Mouse (Mus musculus) ES-E14 (cell line): ENCODE measurements around the gene Dock9. TPM values are rescaled to one million over a fixed set of nuclear protein-coding genes. Genes with fewer than 3 reads are reported as not detected.
A peak's percentile ranks its signal among the peaks of the same experiment; 100 is the strongest.

ENCODE experiments used
- DNase-seq: peaks from one replicate; pipeline ENCODE4 v3.0.0-alpha.2; 2013; ENCODE audit warnings: low read depth, low spot score
- H3K27ac ChIP-seq: 2 replicates; pipeline ENCODE4 v1.5.1; 2012; ENCODE audit warnings: low read depth, mild to moderate bottlenecking, low read length, moderate library complexity, mixed read lengths; ENCODE audit not compliant: poor library complexity, insufficient read depth, severe bottlenecking
- H3K36me3 ChIP-seq: 2 replicates; pipeline ENCODE4 v1.6.1; 2012; ENCODE audit warnings: mild to moderate bottlenecking, low read length, moderate library complexity, mixed read lengths; ENCODE audit not compliant: control insufficient read depth, poor library complexity, insufficient read depth, severe bottlenecking
- H3K4me1 ChIP-seq, 2 experiments: fragments of 150-350 bp in 1 of 2; sonication (generic) in 1 of 2; 2 replicates each; pipeline ENCODE4 v1.6.1; 2012; ENCODE audit warnings: low read length in 2 of 2, mild to moderate bottlenecking in 1 of 2, mixed read lengths in 1 of 2; ENCODE audit not compliant: control insufficient read depth in 2 of 2, insufficient read depth in 2 of 2, poor library complexity in 1 of 2
- H3K4me3 ChIP-seq, 2 experiments: fragments of 150-350 bp in 1 of 2; sonication (generic) in 1 of 2; 2 replicates each; pipeline ENCODE4 v1.5.1; 2012; ENCODE audit warnings: low read length in 2 of 2, low read depth in 1 of 2, mild to moderate bottlenecking in 1 of 2, mixed read lengths in 1 of 2; ENCODE audit not compliant: insufficient read depth in 1 of 2, poor library complexity in 1 of 2, severe bottlenecking in 1 of 2
- H3K9ac ChIP-seq: 2 replicates; pipeline ENCODE4 v1.6.1; 2012; ENCODE audit warnings: low read depth, mild to moderate bottlenecking, low read length, mixed read lengths; ENCODE audit not compliant: poor library complexity, insufficient read depth, severe bottlenecking
- H3K9me3 ChIP-seq: fragments of 150-350 bp; sonication (generic); 2 replicates; pipeline ENCODE4 v1.6.1; 2012; ENCODE audit warnings: low read depth, mild to moderate bottlenecking, low read length; ENCODE audit not compliant: control insufficient read depth, insufficient read depth
- CHD2 ChIP-seq: IDR thresholded peaks from 2 replicates; pipeline ENCODE4 v1.6.1; 2014; ENCODE audit warnings: mild to moderate bottlenecking, low read depth, low read length, inconsistent platforms
- HCFC1 ChIP-seq: IDR thresholded peaks from 2 replicates; pipeline ENCODE4 v1.6.1; 2012; ENCODE audit warnings: low read length, inconsistent platforms, borderline replicate concordance; ENCODE audit not compliant: insufficient read depth
- MAFK ChIP-seq: IDR thresholded peaks from 2 replicates; pipeline ENCODE4 v1.6.1; 2014; ENCODE audit warnings: mild to moderate bottlenecking, low read depth, low read length, inconsistent platforms; ENCODE audit not compliant: insufficient read depth
- ZC3H11A ChIP-seq: IDR thresholded peaks from 2 replicates; pipeline ENCODE4 v1.6.1; 2012; ENCODE audit warnings: low read depth, mild to moderate bottlenecking, inconsistent platforms, low read length, borderline replicate concordance
- ZNF384 ChIP-seq: IDR thresholded peaks from 2 replicates; pipeline ENCODE4 v1.6.1; 2012; ENCODE audit warnings: low read depth, low read length, inconsistent platforms
- in situ Hi-C, 2 experiments: fragments of 600-800 bp; cut with MboI; formaldehyde crosslinking; loops; one replicate each; pipeline ENCODE4 v1.15.1; 2025; ENCODE audit warnings: low sequenced_read_pairs in 2 of 2, inconsistent platforms in 1 of 2; ENCODE audit not compliant: unreplicated experiment in 2 of 2
- total RNA-seq: library from RNA; depleted of rRNA; stranded (reverse); fragments of 300-350 nt; gene quantifications from 2 replicates; pipeline ENCODE4 v1.2.3, GENCODE M21; 2012

Dock9 gene
- total RNA-seq, 1 experiment, result 8.3 TPM

DNA sequence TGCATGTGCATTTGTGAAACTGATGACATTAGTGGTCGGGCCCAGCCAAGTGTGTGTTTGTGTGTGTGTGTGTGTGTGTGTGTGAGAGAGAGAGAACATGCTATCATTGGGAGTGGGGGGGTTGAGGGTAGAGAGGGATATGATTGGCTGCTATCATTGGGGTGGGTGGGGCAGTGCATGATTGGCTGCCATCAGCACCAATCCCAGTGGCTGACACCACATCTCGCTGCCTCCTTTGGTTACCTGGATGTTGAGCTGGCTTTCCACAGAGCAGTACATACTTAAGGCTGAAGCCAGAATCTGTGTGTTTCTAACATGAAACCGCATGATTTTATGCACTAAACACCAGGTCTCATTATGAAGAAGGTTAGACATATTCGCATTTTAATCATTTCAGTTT is 184.7 kb downstream of the Dock9 start:
- Histone ChIP-seq H3K9me3 (no peaks in the 10 kb centered on the region), H3K4me3 (no peak overlapping the region), H3K4me1 (peaks cover 0 to 9% of the 10 kb centered on the region in 2 experiments; a peak in 2 of 4 replicates), H3K36me3 (no peaks in the 10 kb centered on the region), H3K9ac (no peak overlapping the region), H3K27ac (no peak overlapping the region)
- DNase-seq, result no peak
- in situ Hi-C loops, result no loop called here
- TF ChIP-seq CHD2 (no peak), ZNF384 (no peak), MAFK (no peak), ZC3H11A (no peak), HCFC1 (no peak)

DNA sequence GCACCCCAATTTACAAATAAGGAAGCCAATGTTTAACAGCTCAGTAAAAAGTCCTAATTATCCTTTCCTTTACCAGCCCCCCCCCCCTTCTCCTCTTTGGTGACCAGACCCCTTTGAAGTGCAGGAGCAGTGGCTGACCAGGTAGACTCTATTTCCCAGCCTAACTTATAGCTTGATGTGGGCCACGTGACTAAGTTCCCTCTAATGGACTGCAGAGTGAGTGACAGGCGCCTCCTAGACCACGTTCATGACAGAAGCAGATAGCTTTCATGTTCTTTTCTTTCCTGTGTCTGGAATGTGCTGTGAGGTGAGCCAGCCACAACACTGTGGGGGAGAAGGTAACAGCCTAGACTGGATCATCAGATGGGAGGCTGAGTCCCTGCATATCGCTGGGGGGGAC is 186.1 kb downstream of the Dock9 start:
- Histone ChIP-seq H3K9me3 (no peaks in the 10 kb centered on the region), H3K27ac (no peak overlapping the region), H3K4me3 (no peak overlapping the region), H3K4me1 (peaks cover 0 to 13% of the 10 kb centered on the region in 2 experiments; a peak in 2 of 4 replicates), H3K36me3 (no peaks in the 10 kb centered on the region), H3K9ac (no peak overlapping the region)
- no peak for DNase-seq
- TF ChIP-seq HCFC1, result no peak
- TF ChIP-seq CHD2, result no peak
- no peak for TF ChIP-seq ZC3H11A
- TF ChIP-seq MAFK, result no peak
- no peak for TF ChIP-seq ZNF384
- in situ Hi-C loops, result no loop called here

DNA sequence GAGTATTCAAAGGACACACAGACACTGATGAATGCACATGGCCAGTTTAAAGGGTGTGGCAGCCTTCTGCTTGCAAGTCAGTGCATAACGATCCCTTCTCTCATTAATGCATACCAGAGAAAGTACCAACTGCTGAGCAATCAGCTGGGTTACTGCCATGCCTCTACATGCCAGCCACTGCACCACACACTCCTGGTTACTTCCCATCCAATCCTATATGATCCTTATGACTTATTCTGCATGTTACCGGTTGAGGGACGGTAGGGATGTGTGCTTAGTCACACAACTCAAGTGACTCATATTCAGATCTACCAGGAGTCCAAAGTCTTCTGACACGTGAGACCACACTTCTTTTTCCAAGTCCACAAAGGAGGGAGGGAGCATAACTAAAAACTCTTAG is 186.5 kb downstream of the Dock9 start:
- no peak for DNase-seq
- H3K4me1 ChIP-seq, result peaks cover 0 to 13% of the 10 kb centered on the region in 2 experiments; a peak in 2 of 4 replicates
- in situ Hi-C loops, result no loop called here

DNA sequence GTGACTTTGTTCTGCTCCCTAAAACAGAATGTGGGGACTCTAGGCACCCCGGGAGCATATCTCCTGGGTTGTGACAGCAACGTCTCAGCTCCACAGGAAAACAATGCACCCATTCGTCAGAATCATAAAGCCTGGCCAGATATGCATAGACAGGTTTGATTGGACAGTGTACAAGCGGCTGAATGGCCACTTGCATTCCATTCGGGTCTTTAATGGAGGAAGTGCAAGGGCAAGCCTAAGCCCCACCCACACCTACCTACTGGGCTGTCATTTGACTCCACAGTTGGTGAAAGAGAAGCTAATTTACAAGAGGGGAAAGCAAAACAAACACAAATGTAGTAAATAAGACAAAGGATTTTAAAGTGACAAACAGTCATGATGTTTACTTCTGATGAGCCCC is 189.1 kb downstream of the Dock9 start:
- peak; percentile 29 for DNase-seq
- Histone ChIP-seq H3K4me3 (peak overlapping the region; percentile 5 to 36; a peak in 2 of 4 replicates), H3K4me1 (peaks cover 0 to 13% of the 10 kb centered on the region in 2 experiments; a peak in 2 of 4 replicates), H3K36me3 (no peaks in the 10 kb centered on the region), H3K27ac (no peak overlapping the region), H3K9ac (no peak overlapping the region), H3K9me3 (no peaks in the 10 kb centered on the region)
- TF ChIP-seq ZC3H11A, result no peak
- TF ChIP-seq ZNF384, result no peak
- TF ChIP-seq HCFC1, result no peak
- no peak for TF ChIP-seq MAFK
- TF ChIP-seq CHD2, result no peak
- in situ Hi-C loops, result no loop called here

More for the DNA sequence above, 186.5 kb downstream of the Dock9 start:
- Histone ChIP-seq H3K27ac (no peak overlapping the region), H3K9me3 (no peaks in the 10 kb centered on the region), H3K4me3 (no peak overlapping the region), H3K9ac (no peak overlapping the region), H3K36me3 (no peaks in the 10 kb centered on the region)
- no peak for TF ChIP-seq HCFC1
- TF ChIP-seq ZC3H11A, result no peak
- TF ChIP-seq ZNF384, result no peak
- no peak for TF ChIP-seq MAFK
- no peak for TF ChIP-seq CHD2

DNA sequence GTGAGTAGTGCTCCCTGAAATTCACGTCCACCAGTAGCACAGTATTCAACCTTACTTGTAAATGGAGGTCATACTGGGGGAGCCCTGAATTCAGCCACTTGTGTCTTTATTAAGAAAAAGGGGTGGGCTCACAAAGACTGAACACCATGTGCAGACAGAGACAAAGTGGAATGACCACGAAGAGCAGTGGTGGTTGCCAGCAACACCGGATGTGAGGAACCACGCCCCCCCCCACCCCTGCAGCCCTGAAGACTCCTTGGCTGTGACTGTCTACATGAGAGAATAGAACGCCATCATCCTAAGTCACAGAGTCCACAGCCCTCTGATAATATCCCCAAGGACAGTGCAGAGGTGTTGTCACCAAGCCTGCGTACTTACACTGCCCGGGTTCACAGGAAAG is 191.2 kb downstream of the Dock9 start:
- Histone ChIP-seq H3K4me1 (peaks cover 0 to 13% of the 10 kb centered on the region in 2 experiments; a peak in 2 of 4 replicates), H3K4me3 (no peak overlapping the region)
- in situ Hi-C loops, result no loop called here

More for the DNA sequence above, 191.2 kb downstream of the Dock9 start:
- no peak for TF ChIP-seq HCFC1
- no peak for TF ChIP-seq MAFK
- TF ChIP-seq ZNF384, result no peak
- TF ChIP-seq CHD2, result no peak
- TF ChIP-seq ZC3H11A, result no peak
- H3K36me3 ChIP-seq, result no peaks in the 10 kb centered on the region
- no peak for DNase-seq
- H3K9me3 ChIP-seq, result no peaks in the 10 kb centered on the region
- H3K27ac ChIP-seq, result no peak overlapping the region
- H3K9ac ChIP-seq, result no peak overlapping the region
